Mouse (Mus musculus) testis, adult 2 months (tissue): ENCODE results near the gene Mipol1.

Experiments
- CTCF ChIP-seq: fragments of 200-500 bp; IDR thresholded peaks from 2 replicates; pipeline ENCODE4 v1.5.1; 2012; ENCODE audit warnings: low read depth, mild to moderate bottlenecking, inconsistent platforms, low read length, moderate library complexity; ENCODE audit not compliant: control insufficient read depth, insufficient read depth, insufficient replicate concordance
- POLR2A ChIP-seq: fragments of 200-500 bp; IDR thresholded peaks from 2 replicates; pipeline ENCODE4 v1.6.1; 2012; ENCODE audit warnings: low read depth, mild to moderate bottlenecking, inconsistent platforms, low read length, moderate library complexity; ENCODE audit not compliant: control insufficient read depth

DNA sequence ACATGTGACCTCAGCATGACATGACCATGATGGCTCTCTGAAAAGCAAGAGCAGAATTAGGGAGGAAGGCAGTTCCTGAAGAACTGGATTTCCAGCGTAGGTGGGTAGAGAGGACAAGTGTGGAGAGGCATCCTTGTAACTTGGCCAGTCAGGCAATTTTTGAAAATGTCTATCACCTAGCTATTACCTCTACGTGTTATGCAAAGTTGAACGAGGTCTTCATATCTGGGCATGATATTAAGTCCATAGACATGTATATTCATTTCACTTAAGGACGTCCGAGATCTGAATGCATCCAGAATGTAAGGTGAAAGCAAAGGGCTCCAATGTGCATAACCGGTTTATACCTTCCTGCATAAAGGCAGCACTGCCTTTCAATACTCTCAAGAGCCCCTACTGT, 310.9 kb downstream of the Mipol1 start:
- TF ChIP-seq CTCF (no peak), POLR2A (no peak)
